17 mouse cellular contexts compared by ENCODE assay signal in the genomic region with DNA sequence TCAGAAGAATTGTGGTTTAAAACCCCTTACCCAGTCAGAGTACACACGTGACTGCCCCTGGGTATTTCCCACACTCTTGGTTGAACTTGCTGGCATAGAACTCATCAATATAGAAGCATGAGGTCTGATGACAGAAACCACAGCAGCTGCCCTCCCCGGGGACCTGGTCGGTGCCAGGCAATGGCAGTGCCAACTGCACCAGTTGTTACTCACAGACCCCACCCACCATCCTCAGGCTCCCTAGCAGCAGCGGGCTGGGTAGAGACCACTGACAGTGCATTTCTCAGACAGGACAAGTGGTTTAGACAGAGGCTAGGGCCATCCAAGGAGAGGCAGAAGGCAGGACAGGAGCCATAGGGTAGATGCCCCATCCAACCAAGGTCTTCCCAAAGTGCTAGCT.
DNase-seq lines count a peak whose midpoint lies in the region; ATAC-seq and TF ChIP-seq lines count a peak whose summit lies in the region.
"Had no signal": no experiment of that assay in that cellular context is flagged by ENCODE, and none has a peak within 500 bp of the region (broad histone marks: within the 10 kb centered on the region; RNA-seq: fewer than 3 reads in every experiment).

No protein-coding gene starts in this region.

- WGBS in hindbrain, embryonic 14.5 days, result 58% methylated on average over 4 of the region's 4 CpGs
- 82% methylated on average over 4 of the region's 4 CpGs for WGBS in midbrain, postnatal 0 days

- DNase-seq in gastrocnemius, postnatal 14 days, result peak; percentile 25
- DNase-seq in gastrocnemius, postnatal 25 days, result no peak
- DNase-seq in hindbrain, embryonic 14.5 days (ENCODE audit: low spot score), result no peak
- DNase-seq in midbrain, postnatal 0 days (ENCODE audit: low spot score), result peak; percentile 61
- no peak for DNase-seq in left cerebral cortex, adult 2 months (ENCODE audit: extremely low spot score in 1 of 2, low spot score in 2 of 2)
- DNase-seq in urinary bladder, postnatal 14 days (ENCODE audit: low spot score), result no peak
- DNase-seq: forebrain, postnatal 0 days; kidney, postnatal 4 days; lung, adult 2 months; right cerebral cortex, postnatal 4 days; thymus, postnatal 36 days had no signal

- no peaks in the 10 kb centered on the region for H3K36me3 ChIP-seq in C2C12 (ENCODE audit: control insufficient read depth, insufficient read depth)
- H3K36me3 ChIP-seq in hindbrain, embryonic 14.5 days (replicated peaks; ENCODE audit: control insufficient read depth, insufficient read depth), result no peaks in the 10 kb centered on the region
- no peaks in the 10 kb centered on the region for H3K36me3 ChIP-seq in midbrain, postnatal 0 days (ENCODE audit: insufficient read depth, low read length)
- H3K36me3 ChIP-seq: embryonic facial prominence, embryonic 10.5 days; limb, embryonic 10.5 days had no signal

- H3ac ChIP-seq in C2C12 (ENCODE audit: control insufficient read depth, insufficient read length, low read depth), result no peak overlapping the region

- H3K9ac ChIP-seq in hindbrain, embryonic 14.5 days, result no peak overlapping the region
- no peak overlapping the region for H3K9ac ChIP-seq in midbrain, postnatal 0 days (replicated peaks; ENCODE audit: low read length, poor library complexity, severe bottlenecking)
- H3K9ac ChIP-seq: forebrain, postnatal 0 days had no signal

- intact Hi-C loops in gastrocnemius, postnatal 14 days (cut with DNase I; ENCODE audit: low total_unique reads), result no loop called here
- intact Hi-C loops in left cerebral cortex, adult 2 months (cut with DNase I), result no loop called here

- H3K9me3 ChIP-seq in hindbrain, embryonic 14.5 days (ENCODE audit: control insufficient read depth, low read length), result peaks cover 10% of the 10 kb centered on the region; the same call in 1 of the 2 replicates
- no peaks in the 10 kb centered on the region for H3K9me3 ChIP-seq in midbrain, postnatal 0 days (ENCODE audit: low read length)
- H3K9me3 ChIP-seq: limb, embryonic 10.5 days had no signal

- no peak for TF ChIP-seq CTCF in C2C12 (IDR thresholded peaks at IDR 0.05; ENCODE audit: control insufficient read depth, insufficient read depth, insufficient read length)
- TF ChIP-seq CTCF in midbrain, postnatal 0 days (IDR thresholded peaks at IDR 0.05), result no peak
- TF ChIP-seq CTCF in left cerebral cortex, adult 2 months (IDR thresholded peaks at IDR 0.05), result no peak

- no peaks in the 10 kb centered on the region for H3K79me3 ChIP-seq in C2C12 (ENCODE audit: low read depth)

- H3K4me3 ChIP-seq in C2C12 (ENCODE audit: insufficient read depth, poor library complexity, severe bottlenecking), result no peak overlapping the region
- no peak overlapping the region for H3K4me3 ChIP-seq in hindbrain, embryonic 14.5 days (replicated peaks; ENCODE audit: low read length)
- no peak overlapping the region for H3K4me3 ChIP-seq in midbrain, postnatal 0 days (ENCODE audit: low read depth, low read length)
- H3K4me3 ChIP-seq in left cerebral cortex, adult 2 months, result no peak overlapping the region
- H3K4me3 ChIP-seq: embryonic facial prominence, embryonic 10.5 days; limb, embryonic 10.5 days had no signal

- peaks cover 16% of the 10 kb centered on the region for H3K4me1 ChIP-seq in hindbrain, embryonic 14.5 days (replicated peaks; ENCODE audit: control insufficient read depth, insufficient read depth, low read length)
- 0 out of 2 replicates have a peak, but pooled peaks cover 9% of the 10 kb centered on the region for H3K4me1 ChIP-seq in midbrain, postnatal 0 days (ENCODE audit: insufficient read depth, low read length)

- peak; percentile 46; the same call in 1 of the 2 replicates for ATAC-seq in hindbrain, embryonic 14.5 days (ENCODE audit: low FRiP score)
- ATAC-seq in midbrain, postnatal 0 days (ENCODE audit: low FRiP score), result no peak
- ATAC-seq: CD4-positive, CD25-positive, alpha-beta regulatory T cell, adult 4 months; forebrain, postnatal 0 days had no signal

- H3K4me2 ChIP-seq in hindbrain, embryonic 14.5 days (replicated peaks), result no peak overlapping the region
- no peak overlapping the region for H3K4me2 ChIP-seq in midbrain, postnatal 0 days (ENCODE audit: low read depth, low read length, poor library complexity, severe bottlenecking)
- H3K4me2 ChIP-seq: liver, embryonic 11.5 days had no signal

- H3K27ac ChIP-seq in hindbrain, embryonic 14.5 days, result peak overlapping the region; percentile 57; the same call in 1 of the 2 replicates
- H3K27ac ChIP-seq in midbrain, postnatal 0 days (ENCODE audit: low read depth, low read length), result no peak overlapping the region
- H3K27ac ChIP-seq in left cerebral cortex, adult 2 months, result no peak overlapping the region
- H3K27ac ChIP-seq: embryonic facial prominence, embryonic 10.5 days; limb, embryonic 10.5 days; macrophage had no signal

- H3K27me3 ChIP-seq in C2C12 (ENCODE audit: control insufficient read depth, insufficient read depth, insufficient read length), result peaks cover 29% of the 10 kb centered on the region
- H3K27me3 ChIP-seq in hindbrain, embryonic 14.5 days (ENCODE audit: control insufficient read depth, insufficient read depth, low read length), result no peaks in the 10 kb centered on the region; the same call in 1 of the 2 replicates
- H3K27me3 ChIP-seq in midbrain, postnatal 0 days (ENCODE audit: insufficient read depth, low read length), result no peaks in the 10 kb centered on the region; the same call in 1 of the 2 replicates

- no peaks in the 10 kb centered on the region for H3K79me2 ChIP-seq in C2C12 (ENCODE audit: control insufficient read depth, insufficient read depth)

TF ChIP-seq in C2C12, 6 proteins besides CTCF, POLR2A, EP300 and RAD21:
- TF ChIP-seq MYOD1 (IDR thresholded peaks at IDR 0.05; ENCODE audit: control insufficient read depth, insufficient read length, low read depth) (peak; percentile 41), FOSL1 (IDR thresholded peaks at IDR 0.05; ENCODE audit: insufficient read depth, low read length, poor library complexity, severe bottlenecking) (no peak), MAX (IDR thresholded peaks at IDR 0.05) (no peak)

Comparison
In these comparisons a context has a peak if more than half of its experiments do, and no peak if none do; other contexts are left out.
1. DNase-seq: peak in gastrocnemius, postnatal 14 days (single experiment) and midbrain, postnatal 0 days (single experiment); none in gastrocnemius, postnatal 25 days (single experiment), hindbrain, embryonic 14.5 days (single experiment), left cerebral cortex, adult 2 months (0 of 2) and urinary bladder, postnatal 14 days (single experiment).